Mouse (Mus musculus): ENCODE results near the gene Platr25. TPM values are rescaled to one million over a fixed set of nuclear protein-coding genes. Genes with fewer than 3 reads are reported as not detected.
"Not testable (repeated sequence)": the region's sequence is repeated elsewhere in the genome, so short reads cannot be mapped to it uniquely, and the experiment has no call there.

Gene Platr25
- total RNA-seq (2017) = 55.3 and 88.0 TPM in 2 replicates

GRCm38 (mm10) chr13:62760432-62761415, at the start of gene Platr25:
Platr25 (minus strand) TSS chr13:62760709.
- peak; percentile 96 to 99 for ATAC-seq (replicated peaks in 1 of 2; ENCODE audit: insufficient read depth in 1 of 2, low FRiP score in 2 of 2, low TSS enrichment in 1 of 2, low read depth in 1 of 2, poor library complexity in 2 of 2, severe bottlenecking in 2 of 2)

GRCm38 (mm10) chr13:62807981-62808380, 47.5 kb upstream of the Platr25 start:
- ATAC-seq (replicated peaks in 1 of 2; ENCODE audit: insufficient read depth in 1 of 2, low FRiP score in 2 of 2, low TSS enrichment in 1 of 2, low read depth in 1 of 2, poor library complexity in 2 of 2, severe bottlenecking in 2 of 2) = not testable (repeated sequence)

- ATAC-seq (replicated peaks in 1 of 2; ENCODE audit: insufficient read depth in 1 of 2, low FRiP score in 2 of 2, low TSS enrichment in 1 of 2, low read depth in 1 of 2, poor library complexity in 2 of 2, severe bottlenecking in 2 of 2) = not testable (repeated sequence)
Observed at GRCm38 (mm10) chr13:62786135-62786493, 25.6 kb upstream of the Platr25 start.

- peak; percentile 100 for ATAC-seq (replicated peaks in 1 of 2; ENCODE audit: insufficient read depth in 1 of 2, low FRiP score in 2 of 2, low TSS enrichment in 1 of 2, low read depth in 1 of 2, poor library complexity in 2 of 2, severe bottlenecking in 2 of 2)
Observed at GRCm38 (mm10) chr13:62785199-62786134, 25.0 kb upstream of the Platr25 start, which contains the start of gene Gm5141. Gm5141 (minus strand) TSS chr13:62785808.

- ATAC-seq (replicated peaks in 1 of 2; ENCODE audit: insufficient read depth in 1 of 2, low FRiP score in 2 of 2, low TSS enrichment in 1 of 2, low read depth in 1 of 2, poor library complexity in 2 of 2, severe bottlenecking in 2 of 2) = 0 out of 4 replicates have a peak, but pooled peaks of 1 of the 2 experiments have one; percentile 36
Observed at GRCm38 (mm10) chr13:62763806-62764205, 3.3 kb upstream of the Platr25 start.

GRCm38 (mm10) chr13:62733322-62733721, 27.2 kb downstream of the Platr25 start:
- no peak for ATAC-seq (replicated peaks in 1 of 2; ENCODE audit: insufficient read depth in 1 of 2, low FRiP score in 2 of 2, low TSS enrichment in 1 of 2, low read depth in 1 of 2, poor library complexity in 2 of 2, severe bottlenecking in 2 of 2)

DNA sequence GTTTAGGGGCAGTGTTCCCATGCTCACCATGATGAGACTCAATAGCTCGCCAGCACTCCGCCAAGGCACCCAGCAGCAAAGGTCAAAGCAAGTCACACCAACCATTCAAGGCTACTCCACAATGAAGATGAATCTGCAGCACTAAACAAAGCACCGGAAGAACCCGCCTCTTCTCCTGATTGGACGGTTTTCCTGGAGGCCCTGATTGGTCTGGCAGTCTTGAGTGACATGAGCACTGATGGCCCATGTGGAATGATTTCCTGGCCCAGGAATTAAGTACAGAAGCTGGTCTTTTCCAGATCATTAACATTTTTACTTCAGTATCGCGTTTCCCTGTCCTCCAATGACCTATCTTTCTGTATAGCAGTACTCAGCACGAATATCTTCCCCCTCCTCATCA, 47.9 kb downstream of the Platr25 start:
- ATAC-seq (replicated peaks in 1 of 2; ENCODE audit: insufficient read depth in 1 of 2, low FRiP score in 2 of 2, low TSS enrichment in 1 of 2, low read depth in 1 of 2, poor library complexity in 2 of 2, severe bottlenecking in 2 of 2) = not testable (repeated sequence)

GRCm38 (mm10) chr13:62685287-62685648, 75.2 kb downstream of the Platr25 start:
- not testable (repeated sequence) for ATAC-seq (replicated peaks in 1 of 2; ENCODE audit: insufficient read depth in 1 of 2, low FRiP score in 2 of 2, low TSS enrichment in 1 of 2, low read depth in 1 of 2, poor library complexity in 2 of 2, severe bottlenecking in 2 of 2)

DNA sequence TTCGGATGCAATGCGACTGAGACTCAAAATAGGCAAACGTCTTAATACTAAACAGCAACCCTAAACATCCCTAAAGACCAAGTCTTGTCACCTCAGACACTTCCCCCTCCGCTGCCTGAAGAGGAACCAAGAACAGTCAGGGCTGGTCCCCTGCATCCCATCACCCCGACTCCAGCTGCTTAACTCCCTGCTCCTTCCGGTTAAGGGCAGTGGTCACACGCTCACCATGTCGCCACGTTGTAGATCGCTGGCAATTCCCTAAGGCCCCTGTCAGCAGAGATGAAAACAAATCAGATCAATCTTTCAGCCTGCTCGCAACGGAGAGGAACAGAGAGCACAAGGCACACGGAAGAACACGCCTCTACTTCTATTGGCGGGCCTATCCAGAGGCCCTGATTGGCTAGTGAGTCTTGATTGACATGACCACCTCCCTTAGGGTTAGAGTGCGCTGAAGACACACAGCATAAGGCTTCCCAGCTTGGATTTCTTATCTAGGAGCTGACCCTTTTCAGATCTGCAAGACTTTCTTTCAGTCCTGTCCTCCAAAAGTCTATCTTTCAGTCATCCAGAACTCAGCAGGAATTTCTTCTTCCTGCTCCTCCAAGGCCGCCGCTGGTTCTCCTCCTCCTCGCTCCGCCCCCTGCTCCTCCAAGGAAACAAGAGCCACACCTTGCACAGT, 75.8 kb downstream of the Platr25 start:
- peak; percentile 100 for ATAC-seq (replicated peaks in 1 of 2; ENCODE audit: insufficient read depth in 1 of 2, low FRiP score in 2 of 2, low TSS enrichment in 1 of 2, low read depth in 1 of 2, poor library complexity in 2 of 2, severe bottlenecking in 2 of 2)

DNA sequence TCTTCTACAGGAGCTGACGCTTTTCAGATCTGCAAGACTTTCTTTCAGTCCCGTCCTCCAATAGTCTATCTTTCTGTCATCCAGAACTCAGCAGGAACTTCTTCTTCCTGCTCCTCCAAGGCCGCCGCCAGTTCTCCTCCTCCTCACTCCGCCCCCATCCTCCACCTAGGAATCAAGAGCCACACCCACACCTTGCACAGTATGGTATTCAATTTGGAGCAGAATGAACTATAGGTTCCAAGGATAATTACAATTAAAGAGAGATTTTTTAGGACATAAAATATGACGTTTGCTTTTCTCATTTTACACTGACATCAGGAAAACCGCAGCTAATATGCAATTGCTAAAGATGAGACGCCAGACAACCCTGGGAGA, 107.2 kb downstream of the Platr25 start:
- peak; percentile 87 for ATAC-seq (replicated peaks in 1 of 2; ENCODE audit: insufficient read depth in 1 of 2, low FRiP score in 2 of 2, low TSS enrichment in 1 of 2, low read depth in 1 of 2, poor library complexity in 2 of 2, severe bottlenecking in 2 of 2)

GRCm38 (mm10) chr13:62652681-62653368, 107.7 kb downstream of the Platr25 start:
- ATAC-seq (replicated peaks in 1 of 2; ENCODE audit: insufficient read depth in 1 of 2, low FRiP score in 2 of 2, low TSS enrichment in 1 of 2, low read depth in 1 of 2, poor library complexity in 2 of 2, severe bottlenecking in 2 of 2) = peak; percentile 100

- ATAC-seq (replicated peaks in 1 of 2; ENCODE audit: insufficient read depth in 1 of 2, low FRiP score in 2 of 2, low TSS enrichment in 1 of 2, low read depth in 1 of 2, poor library complexity in 2 of 2, severe bottlenecking in 2 of 2) = peak; percentile 34 to 38; a peak in 1 of 4 replicates
Observed at GRCm38 (mm10) chr13:62627071-62627470, 133.4 kb downstream of the Platr25 start.

DNA sequence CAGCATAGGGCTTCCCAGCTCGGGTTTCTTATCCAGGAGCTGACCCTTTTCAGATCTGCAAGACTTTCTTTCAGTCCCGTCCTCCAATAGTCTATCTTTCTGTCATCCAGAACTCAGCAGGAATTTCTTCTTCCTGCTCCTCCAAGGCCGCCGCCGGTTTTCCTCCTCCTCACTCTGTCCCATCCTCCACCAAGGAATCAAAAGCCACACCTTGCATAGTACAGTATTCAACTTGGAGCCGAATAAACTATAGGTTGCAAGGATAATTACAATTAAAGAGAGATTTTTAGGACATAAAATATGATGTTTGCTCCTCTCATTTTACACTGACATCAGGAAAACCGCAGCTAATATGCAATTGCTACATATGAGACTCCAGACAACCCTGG, 136.2 kb downstream of the Platr25 start:
- peak; percentile 39 to 44; a peak in 1 of 4 replicates for ATAC-seq (replicated peaks in 1 of 2; ENCODE audit: insufficient read depth in 1 of 2, low FRiP score in 2 of 2, low TSS enrichment in 1 of 2, low read depth in 1 of 2, poor library complexity in 2 of 2, severe bottlenecking in 2 of 2)

- peak; percentile 100 for ATAC-seq (replicated peaks in 1 of 2; ENCODE audit: insufficient read depth in 1 of 2, low FRiP score in 2 of 2, low TSS enrichment in 1 of 2, low read depth in 1 of 2, poor library complexity in 2 of 2, severe bottlenecking in 2 of 2)
Observed at GRCm38 (mm10) chr13:62623577-62624276, 136.8 kb downstream of the Platr25 start, which contains the start of gene 6720489N17Rik. 6720489N17Rik (minus strand) TSS chr13:62624182.
